12 mouse cellular contexts compared by ENCODE assay signal in genomic region chr2:165852896-165853633, GRCm38 (mm10). TPM values are rescaled to one million over a fixed set of nuclear protein-coding genes. Genes with fewer than 3 reads are reported as not detected.
DNase-seq lines count a peak whose midpoint lies in the region; ATAC-seq lines count a peak whose summit lies in the region.
"Had no signal": no experiment of that assay in that cellular context is flagged by ENCODE, and none has a peak within 500 bp of the region (broad histone marks: within the 10 kb centered on the region; RNA-seq: fewer than 3 reads in every experiment).

No protein-coding gene starts in this region.

- peaks cover 28% of the 10 kb centered on the region for H3K36me3 ChIP-seq in heart, embryonic 12.5 days
- H3K36me3 ChIP-seq in midbrain, embryonic 12.5 days: peaks cover 31% of the 10 kb centered on the region
- H3K36me3 ChIP-seq in midbrain, embryonic 14.5 days (ENCODE audit: control insufficient read depth, insufficient read depth, low read length): peaks cover 33% of the 10 kb centered on the region

- no peak for DNase-seq in heart, postnatal 14 days
- DNase-seq in midbrain, embryonic 14.5 days: no peak
- no peak for DNase-seq in layer of hippocampus, postnatal 10 days (ENCODE audit: low spot score in 2 of 2)
- no peak for DNase-seq in layer of hippocampus, adult 18-20 months (ENCODE audit: low spot score in 2 of 2)
- DNase-seq: adrenal gland, postnatal 25 days; right cerebral cortex, postnatal 14 days had no signal

- peak overlapping the region; percentile 77 for H3K27ac ChIP-seq in heart, embryonic 12.5 days (ENCODE audit: poor library complexity, severe bottlenecking)
- 0 out of 2 replicates have a peak overlapping the region, but pooled peaks have one; percentile 15 for H3K27ac ChIP-seq in midbrain, embryonic 12.5 days (replicated peaks)
- no peak overlapping the region for H3K27ac ChIP-seq in midbrain, embryonic 14.5 days (replicated peaks; ENCODE audit: low read depth, low read length)
- H3K27ac ChIP-seq: lung, embryonic 15.5 days had no signal

- H3K9ac ChIP-seq in heart, embryonic 12.5 days: no peak overlapping the region
- no peak overlapping the region for H3K9ac ChIP-seq in midbrain, embryonic 12.5 days (replicated peaks)
- no peak overlapping the region for H3K9ac ChIP-seq in midbrain, embryonic 14.5 days (replicated peaks; ENCODE audit: low read length)
- H3K9ac ChIP-seq: lung, embryonic 15.5 days had no signal

- H3K4me3 ChIP-seq in heart, embryonic 12.5 days: no peak overlapping the region
- H3K4me3 ChIP-seq in midbrain, embryonic 12.5 days: no peak overlapping the region
- H3K4me3 ChIP-seq in midbrain, embryonic 14.5 days (replicated peaks; ENCODE audit: low read depth, low read length): no peak overlapping the region
- H3K4me3 ChIP-seq: lung, embryonic 15.5 days; myocyte had no signal

- ATAC-seq in heart, embryonic 12.5 days (ENCODE audit: insufficient number of reproducible peaks, low FRiP score): no peak
- no peak for ATAC-seq in midbrain, embryonic 12.5 days (ENCODE audit: low FRiP score, low read depth)
- no peak for ATAC-seq in midbrain, embryonic 14.5 days (ENCODE audit: low FRiP score, low TSS enrichment)
- peak; percentile 51 for ATAC-seq in common myeloid progenitor, adult 5-6 weeks (replicated peaks; ENCODE audit: low read depth, poor library complexity, severe bottlenecking)
- ATAC-seq in neutrophil, adult 5-6 weeks (ENCODE audit: extremely low read depth, insufficient number of reproducible peaks, low FRiP score, poor library complexity, severe bottlenecking): peak; percentile 38; the same call in 1 of the 2 replicates

- WGBS in heart, embryonic 12.5 days: 83% methylated on average over 9 of the region's 9 CpGs
- 87% methylated on average over 9 of the region's 9 CpGs for WGBS in midbrain, embryonic 12.5 days
- WGBS in midbrain, embryonic 14.5 days: 86% methylated on average over 9 of the region's 9 CpGs

- no peaks in the 10 kb centered on the region for H3K9me3 ChIP-seq in heart, embryonic 12.5 days (replicated peaks)
- H3K9me3 ChIP-seq in midbrain, embryonic 12.5 days: no peaks in the 10 kb centered on the region
- no peaks in the 10 kb centered on the region for H3K9me3 ChIP-seq in midbrain, embryonic 14.5 days (ENCODE audit: control insufficient read depth, low read length)
- H3K9me3 ChIP-seq: lung, embryonic 15.5 days had no signal

- intact Hi-C loops in heart, postnatal 14 days (cut with DNase I): no loop called here

- 0 out of 2 replicates have a peak overlapping the region, but pooled peaks have one; percentile 12 for H3K4me2 ChIP-seq in heart, embryonic 12.5 days
- no peak overlapping the region for H3K4me2 ChIP-seq in midbrain, embryonic 12.5 days (replicated peaks)
- H3K4me2 ChIP-seq in midbrain, embryonic 14.5 days (ENCODE audit: low read length): no peak overlapping the region
- H3K4me2 ChIP-seq: lung, embryonic 15.5 days had no signal

- H3K4me1 ChIP-seq in heart, embryonic 12.5 days (replicated peaks): peaks cover 99% of the 10 kb centered on the region
- H3K4me1 ChIP-seq in midbrain, embryonic 12.5 days: peaks cover 64% of the 10 kb centered on the region
- peaks cover 54% of the 10 kb centered on the region for H3K4me1 ChIP-seq in midbrain, embryonic 14.5 days (ENCODE audit: control insufficient read depth, insufficient read depth, low read length)

- no peaks in the 10 kb centered on the region for H3K27me3 ChIP-seq in heart, embryonic 12.5 days (replicated peaks)
- H3K27me3 ChIP-seq in midbrain, embryonic 12.5 days: no peaks in the 10 kb centered on the region
- no peaks in the 10 kb centered on the region for H3K27me3 ChIP-seq in midbrain, embryonic 14.5 days (ENCODE audit: control insufficient read depth, insufficient read depth, low read length)
- H3K27me3 ChIP-seq: lung, embryonic 15.5 days had no signal

RNA-seq across cellular contexts. Expression of gene Zmynd8, which starts 45.8 kb away (rescaled TPM):
- polyA plus RNA-seq in heart, embryonic 12.5 days (2016; fragmentation: Nextera tagmentation; extraction: Ambion mirVana): 44.7 and 48.0 TPM in 2 replicates
- 10 to 100 TPM; 52.0 to 52.5 TPM for total RNA-seq in heart, postnatal 14 days (2021)
- 70.6 and 71.2 TPM in 2 replicates for polyA plus RNA-seq in midbrain, embryonic 12.5 days (2016; fragmentation: Nextera tagmentation; extraction: Ambion mirVana)
- polyA plus RNA-seq in midbrain, embryonic 14.5 days (2014; fragmentation: Nextera tagmentation; extraction: Ambion mirVana): 64.4 and 67.8 TPM in 2 replicates
- 34.6 and 55.9 TPM in 2 replicates for total RNA-seq in common myeloid progenitor, adult 5-6 weeks (2017)
- 56.9 and 60.5 TPM in 2 replicates for total RNA-seq in neutrophil, adult 5-6 weeks (2017)
- 100 to 1,000 TPM; 112 to 116 TPM for total RNA-seq in layer of hippocampus, postnatal 10 days (2021)
- total RNA-seq in layer of hippocampus, adult 18-20 months (2021): 100 to 1,000 TPM; 148 to 149 TPM

Comparison
In these comparisons a context has a peak if more than half of its experiments do, and no peak if none do; other contexts are left out.
1. ATAC-seq: peak in common myeloid progenitor, adult 5-6 weeks (single experiment) and neutrophil, adult 5-6 weeks (single experiment); none in heart, embryonic 12.5 days (single experiment), midbrain, embryonic 12.5 days (single experiment) and midbrain, embryonic 14.5 days (single experiment).